Mouse (Mus musculus): ENCODE data around the gene Ahnak. TPM values are rescaled to one million over a fixed set of nuclear protein-coding genes. Genes with fewer than 3 reads are reported as not detected.
A peak's percentile ranks its signal among the peaks of the same experiment; 100 is the strongest.

Ahnak gene
- polyA plus RNA-seq, 1 experiment = 163 TPM

GRCm38 (mm10) chr19:8990432-8991102, 1.5 kb downstream of the Ahnak start:
- H3K9ac ChIP-seq (ENCODE audit: low read depth, poor library complexity, severe bottlenecking) = peak overlapping the region; percentile 65
- peak overlapping the region; percentile 29 for H3K27ac ChIP-seq (ENCODE audit: insufficient read depth, low read length)
- H3K27me3 ChIP-seq (ENCODE audit: control insufficient read depth, insufficient read depth, low read length, poor library complexity, severe bottlenecking) = no peaks in the 10 kb centered on the region
- no peaks in the 10 kb centered on the region for H3K9me3 ChIP-seq (replicated peaks; ENCODE audit: control insufficient read depth, insufficient read depth, low read length, poor library complexity, severe bottlenecking)
- TF ChIP-seq EP300 (IDR thresholded peaks at IDR 0.05; ENCODE audit: insufficient read depth, low read depth, low read length) (no peak), CTCF (IDR thresholded peaks at IDR 0.05; ENCODE audit: low read depth, low read length) (no peak), POLR2A (IDR thresholded peaks at IDR 0.05; ENCODE audit: insufficient read depth, low read length) (no peak)
- no peaks in the 10 kb centered on the region for H3K36me3 ChIP-seq (ENCODE audit: control insufficient read depth, insufficient read depth, low read length, poor library complexity, severe bottlenecking)
- H3K4me1 ChIP-seq (ENCODE audit: control insufficient read depth, insufficient read depth, low read length) = peaks cover 8% of the 10 kb centered on the region
- peak overlapping the region; percentile 60 for H3K4me3 ChIP-seq (ENCODE audit: low read depth, low read length)

- H3K4me3 ChIP-seq (ENCODE audit: low read depth, low read length) = no peak overlapping the region
- peak overlapping the region; percentile 31; the same call in 1 of the 2 replicates for H3K9ac ChIP-seq (ENCODE audit: low read depth, poor library complexity, severe bottlenecking)
- H3K27ac ChIP-seq (ENCODE audit: insufficient read depth, low read length) = peak overlapping the region; percentile 46; the same call in 1 of the 2 replicates
- TF ChIP-seq POLR2A (IDR thresholded peaks at IDR 0.05; ENCODE audit: insufficient read depth, low read length) (no peak), EP300 (IDR thresholded peaks at IDR 0.05; ENCODE audit: insufficient read depth, low read depth, low read length) (no peak), CTCF (IDR thresholded peaks at IDR 0.05; ENCODE audit: low read depth, low read length) (no peak)
- no peaks in the 10 kb centered on the region for H3K36me3 ChIP-seq (ENCODE audit: control insufficient read depth, insufficient read depth, low read length, poor library complexity, severe bottlenecking)
- no peaks in the 10 kb centered on the region for H3K9me3 ChIP-seq (replicated peaks; ENCODE audit: control insufficient read depth, insufficient read depth, low read length, poor library complexity, severe bottlenecking)
- no peaks in the 10 kb centered on the region for H3K27me3 ChIP-seq (ENCODE audit: control insufficient read depth, insufficient read depth, low read length, poor library complexity, severe bottlenecking)
- H3K4me1 ChIP-seq (ENCODE audit: control insufficient read depth, insufficient read depth, low read length) = peaks cover 8% of the 10 kb centered on the region
Observed at GRCm38 (mm10) chr19:8991245-8991870, 2.3 kb downstream of the Ahnak start.

- TF ChIP-seq EP300 (IDR thresholded peaks at IDR 0.05; ENCODE audit: insufficient read depth, low read depth, low read length) (no peak), CTCF (IDR thresholded peaks at IDR 0.05; ENCODE audit: low read depth, low read length) (no peak), POLR2A (IDR thresholded peaks at IDR 0.05; ENCODE audit: insufficient read depth, low read length) (no peak)
- no peaks in the 10 kb centered on the region for H3K36me3 ChIP-seq (ENCODE audit: control insufficient read depth, insufficient read depth, low read length, poor library complexity, severe bottlenecking)
- peaks cover 8% of the 10 kb centered on the region for H3K4me1 ChIP-seq (ENCODE audit: control insufficient read depth, insufficient read depth, low read length)
- H3K9me3 ChIP-seq (replicated peaks; ENCODE audit: control insufficient read depth, insufficient read depth, low read length, poor library complexity, severe bottlenecking) = no peaks in the 10 kb centered on the region
- peak overlapping the region; percentile 31; the same call in 1 of the 2 replicates for H3K9ac ChIP-seq (ENCODE audit: low read depth, poor library complexity, severe bottlenecking)
- H3K4me3 ChIP-seq (ENCODE audit: low read depth, low read length) = no peak overlapping the region
- H3K27ac ChIP-seq (ENCODE audit: insufficient read depth, low read length) = peak overlapping the region; percentile 46; the same call in 1 of the 2 replicates
- no peaks in the 10 kb centered on the region for H3K27me3 ChIP-seq (ENCODE audit: control insufficient read depth, insufficient read depth, low read length, poor library complexity, severe bottlenecking)
Observed at GRCm38 (mm10) chr19:8991871-8992735, 3.0 kb downstream of the Ahnak start.

- H3K27ac ChIP-seq (ENCODE audit: insufficient read depth, low read length) = peak overlapping the region; percentile 5; the same call in 1 of the 2 replicates
- peaks cover 8% of the 10 kb centered on the region for H3K4me1 ChIP-seq (ENCODE audit: control insufficient read depth, insufficient read depth, low read length)
- no peak overlapping the region for H3K4me3 ChIP-seq (ENCODE audit: low read depth, low read length)
Observed at GRCm38 (mm10) chr19:8992769-8993624, 3.9 kb downstream of the Ahnak start.

GRCm38 (mm10) chr19:8993625-8993912, 4.5 kb downstream of the Ahnak start:
- Histone ChIP-seq H3K9me3 (replicated peaks; ENCODE audit: control insufficient read depth, insufficient read depth, low read length, poor library complexity, severe bottlenecking) (no peaks in the 10 kb centered on the region), H3K4me1 (ENCODE audit: control insufficient read depth, insufficient read depth, low read length) (peaks cover 8% of the 10 kb centered on the region), H3K4me3 (ENCODE audit: low read depth, low read length) (no peak overlapping the region), H3K9ac (ENCODE audit: low read depth, poor library complexity, severe bottlenecking) (no peak overlapping the region), H3K36me3 (ENCODE audit: control insufficient read depth, insufficient read depth, low read length, poor library complexity, severe bottlenecking) (no peaks in the 10 kb centered on the region), H3K27ac (ENCODE audit: insufficient read depth, low read length) (no peak overlapping the region), H3K27me3 (ENCODE audit: control insufficient read depth, insufficient read depth, low read length, poor library complexity, severe bottlenecking) (no peaks in the 10 kb centered on the region)
- TF ChIP-seq EP300 (IDR thresholded peaks at IDR 0.05; ENCODE audit: insufficient read depth, low read depth, low read length) (no peak), POLR2A (IDR thresholded peaks at IDR 0.05; ENCODE audit: insufficient read depth, low read length) (no peak), CTCF (IDR thresholded peaks at IDR 0.05; ENCODE audit: low read depth, low read length) (no peak)

More at GRCm38 (mm10) chr19:8992769-8993624, 3.9 kb downstream of the Ahnak start:
- H3K9ac ChIP-seq (ENCODE audit: low read depth, poor library complexity, severe bottlenecking) = no peak overlapping the region
- TF ChIP-seq CTCF (IDR thresholded peaks at IDR 0.05; ENCODE audit: low read depth, low read length) = peak; percentile 87
- TF ChIP-seq EP300 (IDR thresholded peaks at IDR 0.05; ENCODE audit: insufficient read depth, low read depth, low read length) = 0 out of 2 replicates have a peak, but pooled peaks have one; percentile 39
- TF ChIP-seq POLR2A (IDR thresholded peaks at IDR 0.05; ENCODE audit: insufficient read depth, low read length) = no peak
- no peaks in the 10 kb centered on the region for H3K36me3 ChIP-seq (ENCODE audit: control insufficient read depth, insufficient read depth, low read length, poor library complexity, severe bottlenecking)
- H3K27me3 ChIP-seq (ENCODE audit: control insufficient read depth, insufficient read depth, low read length, poor library complexity, severe bottlenecking) = no peaks in the 10 kb centered on the region
- no peaks in the 10 kb centered on the region for H3K9me3 ChIP-seq (replicated peaks; ENCODE audit: control insufficient read depth, insufficient read depth, low read length, poor library complexity, severe bottlenecking)

Measured in ES-Bruce4 (cell line).